Mouse (Mus musculus) hindbrain, embryonic 11.5 days (tissue): ENCODE results near the gene Cdk2ap1. TPM values are rescaled to one million over a fixed set of nuclear protein-coding genes. Genes with fewer than 3 reads are reported as not detected.
A peak's percentile ranks its signal among the peaks of the same experiment; 100 is the strongest.

Source experiments
- ATAC-seq: fragments of 200-750 bp; cut with Nextera tagmentation; 2 replicates; pipeline ENCODE4 v1.8.0; 2017; ENCODE audit warnings: mild to moderate bottlenecking, moderate TSS enrichment, moderate library complexity; ENCODE audit not compliant: low FRiP score
- DNase-seq: peaks from one replicate; pipeline ENCODE4 v3.0.0-alpha.2; 2015; ENCODE audit warnings: low spot score
- H3K27ac ChIP-seq: fragments of 300-500 bp; sonication (generic); 2 replicates; pipeline ENCODE4 v1.5.1; 2014; ENCODE audit warnings: mild to moderate bottlenecking, low read depth, low read length
- H3K27me3 ChIP-seq: fragments of 300-500 bp; sonication (generic); 2 replicates; pipeline ENCODE4 v1.6.1; 2014; ENCODE audit warnings: mild to moderate bottlenecking, low read length, moderate library complexity, mixed read lengths; ENCODE audit not compliant: control insufficient read depth, insufficient read depth
- H3K36me3 ChIP-seq: fragments of 300-500 bp; sonication (generic); 2 replicates; pipeline ENCODE4 v1.6.1; 2014; ENCODE audit warnings: mild to moderate bottlenecking, low read length, moderate library complexity, mixed read lengths; ENCODE audit not compliant: control insufficient read depth, insufficient read depth
- H3K4me1 ChIP-seq: fragments of 300-500 bp; sonication (generic); replicated peaks from 2 replicates; pipeline ENCODE4 v1.6.1; 2014; ENCODE audit warnings: low read length, mixed read lengths; ENCODE audit not compliant: control insufficient read depth, insufficient read depth
- H3K4me2 ChIP-seq: fragments of 300-500 bp; sonication (generic); replicated peaks from 2 replicates; pipeline ENCODE4 v1.6.1; 2014; ENCODE audit warnings: mild to moderate bottlenecking, low read depth, low read length
- H3K4me3 ChIP-seq: fragments of 300-500 bp; sonication (generic); 2 replicates; pipeline ENCODE4 v1.5.1; 2014; ENCODE audit warnings: low read depth, low read length
- H3K9ac ChIP-seq: fragments of 300-500 bp; sonication (generic); 2 replicates; pipeline ENCODE4 v1.6.1; 2014; ENCODE audit warnings: low read depth, low read length
- H3K9me3 ChIP-seq: fragments of 300-500 bp; sonication (generic); 2 replicates; pipeline ENCODE4 v1.6.1; 2016; ENCODE audit warnings: low read length; ENCODE audit not compliant: control insufficient read depth
- WGBS: fragments of 180-500 bp; shearing (Covaris S2); extraction: QIAGEN DNeasy Blood & Tissue Kit; methylation state at CpG from one replicate; pipeline ENCODE4 v1.1.7; 2014; 5-methylcytosine and 5-hydroxymethylcytosine counted together
- polyA plus RNA-seq: library from polyadenylated mRNA; unstranded; fragments of >200 nt; fragmentation: Nextera tagmentation; extraction: Ambion mirVana; gene quantifications from 2 replicates; pipeline ENCODE4 v1.2.1, GENCODE M21; 2014

Gene Cdk2ap1
- polyA plus RNA-seq, 1 experiment from 2014 or later = 155 TPM

GRCm38 (mm10) chr5:124353726-124354547 lies 8.9 kb downstream of the Cdk2ap1 start:
- H3K9ac ChIP-seq = peak overlapping the region; percentile 100
- peak overlapping the region; percentile 100 for H3K27ac ChIP-seq
- H3K9me3 ChIP-seq = no peaks in the 10 kb centered on the region
- peaks cover 8% of the 10 kb centered on the region for H3K36me3 ChIP-seq
- 0% methylated on average over 28 of the region's 132 CpGs for WGBS
- no peak for ATAC-seq
- H3K4me1 ChIP-seq = peaks cover 9% of the 10 kb centered on the region
- H3K4me3 ChIP-seq = peak overlapping the region; percentile 98
- no peaks in the 10 kb centered on the region for H3K27me3 ChIP-seq
- peak overlapping the region; percentile 89 for H3K4me2 ChIP-seq
- peak; percentile 60 for DNase-seq

GRCm38 (mm10) chr5:124353011-124353725 lies 9.7 kb downstream of the Cdk2ap1 start:
- H3K9ac ChIP-seq = peak overlapping the region; percentile 100
- H3K4me2 ChIP-seq = peak overlapping the region; percentile 89
- peak overlapping the region; percentile 100 for H3K27ac ChIP-seq
- H3K4me3 ChIP-seq = peak overlapping the region; percentile 98
- H3K4me1 ChIP-seq = peaks cover 9% of the 10 kb centered on the region
- ATAC-seq = no peak
- WGBS = 0% methylated on average over 32 of the region's 32 CpGs
- DNase-seq = peak; percentile 76
- no peaks in the 10 kb centered on the region for H3K9me3 ChIP-seq
- H3K36me3 ChIP-seq = peaks cover 8% of the 10 kb centered on the region
- H3K27me3 ChIP-seq = no peaks in the 10 kb centered on the region

DNA sequence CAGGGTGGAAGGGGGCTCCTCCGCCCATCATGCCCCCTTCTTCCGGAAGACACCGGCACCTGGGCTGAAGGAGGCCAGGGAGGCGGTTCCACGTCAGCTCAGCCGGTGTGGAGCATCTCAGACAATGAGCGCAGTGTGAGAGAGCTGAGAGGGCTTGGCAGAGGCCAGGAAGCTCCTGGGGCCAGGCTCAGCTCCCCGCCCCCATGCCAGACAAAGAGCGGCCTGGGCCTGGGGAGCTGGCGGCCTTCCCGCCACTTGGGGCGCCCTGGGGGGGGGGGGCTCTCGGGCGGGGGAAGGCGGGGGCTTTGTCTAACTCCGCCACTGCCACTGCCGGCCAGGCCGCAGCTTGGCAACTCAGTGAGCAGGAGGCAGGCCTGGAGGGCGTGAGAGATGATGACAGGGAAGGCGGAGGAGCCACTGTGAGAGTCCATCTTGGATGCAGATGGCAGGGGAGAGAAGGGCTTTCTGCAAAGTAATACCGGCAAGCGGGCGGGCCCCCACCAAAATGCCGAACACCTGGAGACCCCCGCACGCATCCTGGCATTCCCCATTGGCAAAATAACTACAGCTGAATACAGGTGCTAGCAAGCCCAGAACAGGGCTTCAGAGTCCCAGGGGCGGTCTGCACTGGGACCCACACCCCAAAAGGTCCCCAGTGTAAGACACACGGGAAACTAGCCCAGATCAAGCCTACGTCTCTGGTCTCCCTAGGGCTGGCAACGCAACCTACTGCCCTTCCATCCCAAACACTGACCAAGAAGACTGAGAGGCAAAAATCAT lies 10.6 kb downstream of the Cdk2ap1 start:
- ATAC-seq (peak; percentile 93), DNase-seq (peak; percentile 92)
- H3K27ac ChIP-seq = peak overlapping the region; percentile 100
- H3K9ac ChIP-seq = peak overlapping the region; percentile 100
- H3K36me3 ChIP-seq = peaks cover 8% of the 10 kb centered on the region
- no peaks in the 10 kb centered on the region for H3K27me3 ChIP-seq
- H3K9me3 ChIP-seq = no peaks in the 10 kb centered on the region
- H3K4me3 ChIP-seq = peak overlapping the region; percentile 98
- H3K4me2 ChIP-seq = peak overlapping the region; percentile 89
- WGBS = under 1% methylated on average over 21 of the region's 30 CpGs
- peaks cover 9% of the 10 kb centered on the region for H3K4me1 ChIP-seq

DNA sequence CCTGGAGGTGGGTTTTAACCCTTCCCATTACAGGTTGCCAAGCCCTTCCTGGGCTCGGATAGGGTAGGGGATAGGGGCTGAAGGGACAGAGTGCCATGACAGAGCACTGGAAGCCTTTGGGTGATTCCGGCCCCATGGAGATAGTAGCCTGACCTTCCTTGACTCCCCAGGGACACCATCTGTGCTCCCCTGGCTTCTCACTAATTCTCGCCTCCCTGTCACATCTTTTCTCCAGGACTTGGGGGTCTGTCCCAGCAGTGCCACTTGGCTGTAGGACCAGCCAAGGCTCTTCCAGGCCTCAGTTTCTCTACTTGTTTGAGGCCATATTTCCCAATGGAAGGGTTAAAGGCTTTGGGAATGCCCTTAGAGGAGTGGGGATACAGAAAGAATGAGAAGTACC lies 11.3 kb downstream of the Cdk2ap1 start:
- Histone ChIP-seq H3K4me1 (peaks cover 9% of the 10 kb centered on the region), H3K36me3 (peaks cover 10% of the 10 kb centered on the region), H3K9me3 (no peaks in the 10 kb centered on the region), H3K9ac (peak overlapping the region; percentile 100), H3K27me3 (no peaks in the 10 kb centered on the region), H3K27ac (peak overlapping the region; percentile 100), H3K4me2 (peak overlapping the region; percentile 89), H3K4me3 (peak overlapping the region; percentile 98)
- whole genome bisulfite sequencing = 30% methylated on average over 3 of the region's 3 CpGs
- peak; percentile 65 for DNase-seq
- peak; percentile 13 for ATAC-seq

- ATAC-seq (peak; percentile 73), DNase-seq (peak; percentile 83)
- Histone ChIP-seq H3K4me2 (peak overlapping the region; percentile 89), H3K9ac (peak overlapping the region; percentile 100), H3K9me3 (no peaks in the 10 kb centered on the region), H3K27me3 (no peaks in the 10 kb centered on the region), H3K36me3 (peaks cover 13% of the 10 kb centered on the region), H3K4me1 (peaks cover 9% of the 10 kb centered on the region), H3K4me3 (peak overlapping the region; percentile 98), H3K27ac (peak overlapping the region; percentile 100)
- WGBS = 22% methylated on average over 7 of the region's 7 CpGs
These were observed 11.7 kb downstream of the Cdk2ap1 start for GRCm38 (mm10) chr5:124351111-124351560.

DNA sequence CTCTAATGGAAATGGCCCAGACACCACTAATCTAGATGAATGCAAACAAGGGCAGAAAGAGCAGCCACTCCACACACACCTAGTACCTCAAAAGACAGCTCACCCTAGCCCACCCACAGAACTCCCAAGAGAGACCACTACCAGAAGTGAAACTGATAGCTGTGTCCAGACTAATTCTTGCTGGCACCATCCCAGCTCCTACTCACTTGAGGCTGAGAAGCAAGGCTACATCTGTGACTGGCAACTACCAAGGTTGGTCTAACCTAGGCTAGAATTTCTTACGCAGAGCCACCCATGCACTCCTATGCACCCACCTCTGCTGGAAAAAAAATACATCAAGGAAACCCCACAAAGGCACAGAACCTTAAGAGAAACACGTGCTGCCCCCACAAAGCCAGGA lies 12.5 kb downstream of the Cdk2ap1 start:
- Histone ChIP-seq H3K27ac (peak overlapping the region; percentile 100), H3K9me3 (no peaks in the 10 kb centered on the region), H3K36me3 (peaks cover 15% of the 10 kb centered on the region), H3K4me2 (peak overlapping the region; percentile 89), H3K27me3 (no peaks in the 10 kb centered on the region), H3K9ac (peak overlapping the region; percentile 100), H3K4me3 (peak overlapping the region; percentile 98), H3K4me1 (peaks cover 9% of the 10 kb centered on the region)
- WGBS = 93% methylated on average over 2 of the region's 2 CpGs
- DNase-seq (no peak), ATAC-seq (no peak)

DNA sequence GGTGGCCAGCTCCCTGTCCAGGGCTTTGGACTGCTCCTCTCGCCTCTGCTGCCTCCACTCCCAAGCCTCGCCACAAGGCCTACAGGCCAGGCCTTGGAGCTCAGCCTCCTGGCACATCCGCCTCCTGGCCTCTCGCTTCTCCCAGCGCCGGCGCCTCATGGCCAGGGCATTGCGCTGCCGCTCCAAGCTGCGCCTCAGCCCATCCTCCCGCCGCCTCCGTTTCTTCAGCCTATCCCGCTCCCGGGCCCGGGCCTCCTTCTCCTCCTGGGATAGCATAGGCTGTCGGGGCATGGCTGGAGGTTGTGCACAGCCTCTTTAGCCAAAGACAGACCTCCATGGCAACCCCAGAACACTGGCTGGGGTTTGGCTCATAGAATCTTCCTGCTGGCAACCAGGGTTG lies 13.7 kb downstream of the Cdk2ap1 start:
- H3K4me2 ChIP-seq = no peak overlapping the region

GRCm38 (mm10) chr5:124342897-124343296 lies 20.0 kb downstream of the Cdk2ap1 start:
- no peak overlapping the region for H3K27ac ChIP-seq
- 83% methylated on average over 8 of the region's 8 CpGs for WGBS
- H3K4me2 ChIP-seq = no peak overlapping the region
- H3K9ac ChIP-seq = no peak overlapping the region
- peaks cover 13% of the 10 kb centered on the region for H3K36me3 ChIP-seq
- H3K27me3 ChIP-seq = no peaks in the 10 kb centered on the region
- 0 out of 2 replicates have a peak, but pooled peaks cover 3% of the 10 kb centered on the region for H3K4me1 ChIP-seq
- ATAC-seq = no peak
- DNase-seq = no peak
- no peak overlapping the region for H3K4me3 ChIP-seq
- H3K9me3 ChIP-seq = no peaks in the 10 kb centered on the region

More for the DNA sequence above, 13.7 kb downstream of the Cdk2ap1 start:
- H3K27ac ChIP-seq = peak overlapping the region; percentile 100
- 94% methylated on average over 17 of the region's 17 CpGs for WGBS
- peaks cover 9% of the 10 kb centered on the region for H3K4me1 ChIP-seq
- H3K36me3 ChIP-seq = peaks cover 20% of the 10 kb centered on the region
- peak overlapping the region; percentile 1; the same call in 1 of the 2 replicates for H3K4me3 ChIP-seq
- no peak overlapping the region for H3K9ac ChIP-seq
- no peaks in the 10 kb centered on the region for H3K9me3 ChIP-seq
- ATAC-seq = no peak
- H3K27me3 ChIP-seq = no peaks in the 10 kb centered on the region
- DNase-seq = no peak
